Mouse (Mus musculus) lung, postnatal 0 days (tissue): ENCODE data around the gene Pcdh15. TPM values are rescaled to one million over a fixed set of nuclear protein-coding genes. Genes with fewer than 3 reads are reported as not detected.

Source experiments
- ATAC-seq: fragments of 200-750 bp; cut with Nextera tagmentation; 2 replicates; pipeline ENCODE4 v1.8.0; 2017; ENCODE audit warnings: moderate library complexity
- DNase-seq: peaks from one replicate; pipeline ENCODE4 v3.0.0-alpha.2; 2016; ENCODE audit warnings: low spot score
- H3K27ac ChIP-seq: fragments of 300-500 bp; sonication (generic); 2 replicates; pipeline ENCODE4 v1.5.1; 2014; ENCODE audit warnings: antibody characterized with exemption, mild to moderate bottlenecking, low read length, mixed read lengths
- H3K27me3 ChIP-seq: fragments of 300-500 bp; sonication (generic); replicated peaks from 2 replicates; pipeline ENCODE4 v1.6.1; 2014; ENCODE audit warnings: low read length, mixed read lengths; ENCODE audit not compliant: insufficient read depth
- H3K36me3 ChIP-seq: fragments of 300-500 bp; sonication (generic); 2 replicates; pipeline ENCODE4 v1.6.1; 2014; ENCODE audit warnings: low read length, mixed read lengths; ENCODE audit not compliant: insufficient read depth
- H3K4me1 ChIP-seq: fragments of 300-500 bp; sonication (generic); 2 replicates; pipeline ENCODE4 v1.6.1; 2014; ENCODE audit warnings: antibody characterized with exemption, low read depth, low read length, mixed read lengths; ENCODE audit not compliant: insufficient read depth
- H3K4me2 ChIP-seq: fragments of 300-500 bp; sonication (generic); replicated peaks from 2 replicates; pipeline ENCODE4 v1.6.1; 2014; ENCODE audit warnings: low read depth, mild to moderate bottlenecking, low read length, moderate library complexity, mixed read lengths
- H3K4me3 ChIP-seq: fragments of 300-500 bp; sonication (generic); 2 replicates; pipeline ENCODE4 v1.5.1; 2014; ENCODE audit warnings: low read depth, low read length
- H3K9ac ChIP-seq: fragments of 300-500 bp; sonication (generic); replicated peaks from 2 replicates; pipeline ENCODE4 v1.6.1; 2014; ENCODE audit warnings: low read depth, mild to moderate bottlenecking
- H3K9me3 ChIP-seq: fragments of 300-500 bp; sonication (generic); 2 replicates; pipeline ENCODE4 v1.6.1; 2016; ENCODE audit warnings: low read length, mixed read lengths
- CTCF ChIP-seq: IDR thresholded peaks from 2 replicates; pipeline ENCODE4 v1.5.1; 2016; ENCODE audit warnings: antibody characterized with exemption, mild to moderate bottlenecking
- EP300 ChIP-seq: IDR thresholded peaks from 2 replicates; pipeline ENCODE4 v1.6.1; 2016; ENCODE audit warnings: antibody characterized with exemption, mild to moderate bottlenecking, control low read depth
- WGBS: fragments of 180-500 bp; shearing (Covaris S2); extraction: QIAGEN DNeasy Blood & Tissue Kit; methylation state at CpG from one replicate; pipeline ENCODE4 v1.1.7; 2014; 5-methylcytosine and 5-hydroxymethylcytosine counted together
- polyA plus RNA-seq: library from polyadenylated mRNA; unstranded; fragments of >200 nt; fragmentation: Nextera tagmentation; extraction: Ambion mirVana; gene quantifications from 2 replicates; pipeline ENCODE4 v1.2.1, GENCODE M21; 2015

Pcdh15 gene
- polyA plus RNA-seq, 1 experiment from 2014 or later: 0.06 TPM

- no peak for TF ChIP-seq CTCF
- no peak for TF ChIP-seq EP300
- Histone ChIP-seq H3K4me3 (no peak overlapping the region), H3K9me3 (no peaks in the 10 kb centered on the region), H3K4me1 (no peaks in the 10 kb centered on the region), H3K9ac (no peak overlapping the region), H3K27ac (no peak overlapping the region), H3K4me2 (no peak overlapping the region), H3K27me3 (no peaks in the 10 kb centered on the region), H3K36me3 (no peaks in the 10 kb centered on the region)
- WGBS: 90% methylated on average over 3 of the region's 3 CpGs
- DNase-seq (no peak), ATAC-seq (no peak)
Observed at GRCm38 (mm10) chr10:73431345-73431744, 332.2 kb downstream of the Pcdh15 start.

GRCm38 (mm10) chr10:73484082-73484481 lies 384.9 kb downstream of the Pcdh15 start:
- Histone ChIP-seq H3K4me2 (no peak overlapping the region), H3K27me3 (no peaks in the 10 kb centered on the region)
- no peak for ATAC-seq

GRCm38 (mm10) chr10:73491654-73492053 lies 392.5 kb downstream of the Pcdh15 start:
- H3K36me3 ChIP-seq: no peaks in the 10 kb centered on the region
- DNase-seq: no peak

More at GRCm38 (mm10) chr10:73484082-73484481, 384.9 kb downstream of the Pcdh15 start:
- WGBS: 29% methylated on average over 2 of the region's 2 CpGs
- no peak for DNase-seq
- TF ChIP-seq EP300 (no peak), CTCF (no peak)
- Histone ChIP-seq H3K9ac (no peak overlapping the region), H3K27ac (no peak overlapping the region), H3K36me3 (no peaks in the 10 kb centered on the region), H3K4me1 (no peaks in the 10 kb centered on the region), H3K4me3 (no peak overlapping the region), H3K9me3 (no peaks in the 10 kb centered on the region)

GRCm38 (mm10) chr10:73514846-73515245 lies 415.7 kb downstream of the Pcdh15 start:
- H3K9me3 ChIP-seq: no peaks in the 10 kb centered on the region
- ATAC-seq: no peak
- H3K4me1 ChIP-seq: no peaks in the 10 kb centered on the region
- no peaks in the 10 kb centered on the region for H3K27me3 ChIP-seq
- H3K9ac ChIP-seq: no peak overlapping the region
- TF ChIP-seq EP300: no peak
- TF ChIP-seq CTCF: no peak
- no peak for DNase-seq
- no peak overlapping the region for H3K4me3 ChIP-seq
- WGBS: 49% methylated on average over 3 of the region's 3 CpGs
- H3K4me2 ChIP-seq: no peak overlapping the region
- no peak overlapping the region for H3K27ac ChIP-seq
- no peaks in the 10 kb centered on the region for H3K36me3 ChIP-seq

More at GRCm38 (mm10) chr10:73491654-73492053, 392.5 kb downstream of the Pcdh15 start:
- H3K27ac ChIP-seq: no peak overlapping the region
- no peak overlapping the region for H3K4me2 ChIP-seq
- H3K4me1 ChIP-seq: no peaks in the 10 kb centered on the region
- no peaks in the 10 kb centered on the region for H3K9me3 ChIP-seq
- WGBS: 72% methylated on average over 5 of the region's 5 CpGs
- no peak for ATAC-seq
- H3K9ac ChIP-seq: no peak overlapping the region
- no peak overlapping the region for H3K4me3 ChIP-seq
- no peak for TF ChIP-seq CTCF
- TF ChIP-seq EP300: no peak
- H3K27me3 ChIP-seq: no peaks in the 10 kb centered on the region

GRCm38 (mm10) chr10:73515742-73516141 lies 416.6 kb downstream of the Pcdh15 start:
- 54% methylated on average over 2 of the region's 2 CpGs for WGBS
- H3K4me2 ChIP-seq: no peak overlapping the region
- no peak overlapping the region for H3K27ac ChIP-seq
- no peaks in the 10 kb centered on the region for H3K4me1 ChIP-seq
- TF ChIP-seq EP300 (no peak), CTCF (no peak)
- H3K9ac ChIP-seq: no peak overlapping the region
- no peak overlapping the region for H3K4me3 ChIP-seq
- H3K36me3 ChIP-seq: no peaks in the 10 kb centered on the region
- no peaks in the 10 kb centered on the region for H3K9me3 ChIP-seq
- ATAC-seq (no peak), DNase-seq (no peak)
- no peaks in the 10 kb centered on the region for H3K27me3 ChIP-seq

GRCm38 (mm10) chr10:73519438-73519837 lies 420.3 kb downstream of the Pcdh15 start:
- Histone ChIP-seq H3K36me3 (no peaks in the 10 kb centered on the region), H3K27me3 (no peaks in the 10 kb centered on the region), H3K4me1 (no peaks in the 10 kb centered on the region), H3K4me2 (no peak overlapping the region), H3K4me3 (no peak overlapping the region), H3K9ac (no peak overlapping the region), H3K9me3 (no peaks in the 10 kb centered on the region), H3K27ac (no peak overlapping the region)
- WGBS: 81% methylated on average over 3 of the region's 3 CpGs
- DNase-seq: no peak
- TF ChIP-seq EP300: no peak
- no peak for TF ChIP-seq CTCF
- no peak for ATAC-seq

GRCm38 (mm10) chr10:73552831-73553230 lies 453.7 kb downstream of the Pcdh15 start:
- ATAC-seq: no peak
- no peak overlapping the region for H3K4me3 ChIP-seq

More at GRCm38 (mm10) chr10:73552831-73553230, 453.7 kb downstream of the Pcdh15 start:
- WGBS: 94% methylated on average over 10 of the region's 10 CpGs
- H3K27ac ChIP-seq: no peak overlapping the region
- no peak overlapping the region for H3K9ac ChIP-seq
- DNase-seq: no peak
- H3K4me2 ChIP-seq: no peak overlapping the region
- H3K27me3 ChIP-seq: no peaks in the 10 kb centered on the region
- no peaks in the 10 kb centered on the region for H3K9me3 ChIP-seq
- H3K36me3 ChIP-seq: no peaks in the 10 kb centered on the region
- TF ChIP-seq EP300: no peak
- peak; percentile 18; the same call in 1 of the 2 replicates for TF ChIP-seq CTCF
- no peaks in the 10 kb centered on the region for H3K4me1 ChIP-seq
